Mouse (Mus musculus): Measurements from ENCODE around the gene Pias3.
"Not testable (repeated sequence)": the region's sequence is repeated elsewhere in the genome, so short reads cannot be mapped to it uniquely, and the experiment has no call there.

The Pias3 gene

DNA sequence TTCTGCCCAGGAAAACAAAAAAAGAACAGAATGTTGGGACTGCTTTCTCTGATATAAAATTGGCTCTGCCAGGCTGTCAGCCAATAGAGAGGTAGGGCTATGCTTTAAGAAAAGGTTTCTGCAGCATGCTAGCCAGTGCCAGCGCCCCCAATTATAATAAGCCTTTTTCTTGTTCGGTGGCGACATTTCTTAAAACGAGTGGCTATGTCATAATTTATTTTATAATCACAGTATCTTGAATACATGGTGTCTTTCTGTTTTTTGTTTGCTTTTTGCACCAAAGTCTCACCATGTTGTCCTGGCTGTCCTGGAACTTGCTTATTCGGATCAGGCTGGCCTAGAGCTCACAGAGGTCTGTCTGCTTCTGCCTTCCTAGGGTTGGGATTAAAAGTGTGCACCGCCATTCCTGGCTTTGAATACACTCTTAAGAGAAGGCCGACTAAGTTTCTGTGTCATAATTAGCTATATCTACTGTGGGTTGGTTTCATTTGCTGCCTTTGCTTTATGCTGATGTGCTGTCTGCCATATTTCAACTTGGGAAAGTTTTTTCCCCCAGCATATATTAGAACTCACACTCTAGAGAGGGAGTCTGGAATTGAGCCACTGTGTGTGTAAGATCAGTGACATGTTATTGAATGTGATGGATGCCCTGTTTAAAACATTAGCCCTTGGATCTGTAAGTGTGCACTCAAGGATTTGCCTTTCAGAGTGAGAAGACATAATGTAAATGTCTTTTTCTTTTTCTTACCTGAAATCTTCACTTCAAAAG is 32.6 kb downstream of the Pias3 start:
- in situ Hi-C loops (cut with MboI, MseI), result no loop called here

DNA sequence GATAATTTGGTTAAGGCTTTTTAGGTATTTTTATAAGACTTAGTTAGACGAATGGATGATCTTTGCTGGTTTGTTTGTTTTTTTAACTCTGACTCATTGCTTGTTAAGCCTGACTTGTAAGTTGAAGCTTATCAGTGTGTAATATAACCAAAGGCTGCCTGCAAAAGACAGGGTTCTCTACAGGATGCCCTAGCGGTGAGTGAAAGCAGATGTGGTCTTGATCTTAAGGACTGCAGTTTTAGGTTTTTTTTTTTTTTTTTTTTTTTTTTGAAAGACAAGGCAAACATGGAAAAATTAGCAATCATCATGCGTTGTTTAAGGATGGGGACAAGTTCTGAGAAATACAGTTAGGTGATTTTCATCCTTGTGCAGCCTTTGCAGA is 33.2 kb downstream of the Pias3 start:
- in situ Hi-C loops (cut with MboI, MseI), result no loop called here

DNA sequence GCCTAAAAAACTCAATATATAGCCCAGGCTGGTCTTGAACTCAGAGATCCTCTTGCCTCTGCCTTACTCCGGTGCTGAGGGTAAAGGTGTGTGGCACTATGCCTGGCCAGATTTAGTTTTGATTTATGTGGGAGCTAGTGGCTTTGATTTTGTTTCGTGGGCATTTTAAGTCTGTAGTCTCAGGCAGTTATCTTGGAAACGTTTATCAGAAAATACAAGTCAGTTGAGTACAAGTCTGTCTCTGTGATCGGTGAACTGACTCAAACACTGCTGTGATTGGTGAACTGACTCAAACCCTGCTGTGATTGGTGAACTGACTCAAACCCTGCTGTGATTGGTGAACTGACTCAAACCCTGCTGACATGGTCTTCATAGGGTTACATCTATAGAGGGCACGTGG is 34.6 kb downstream of the Pias3 start:
- in situ Hi-C loops (cut with MboI, MseI), result no loop called here

DNA sequence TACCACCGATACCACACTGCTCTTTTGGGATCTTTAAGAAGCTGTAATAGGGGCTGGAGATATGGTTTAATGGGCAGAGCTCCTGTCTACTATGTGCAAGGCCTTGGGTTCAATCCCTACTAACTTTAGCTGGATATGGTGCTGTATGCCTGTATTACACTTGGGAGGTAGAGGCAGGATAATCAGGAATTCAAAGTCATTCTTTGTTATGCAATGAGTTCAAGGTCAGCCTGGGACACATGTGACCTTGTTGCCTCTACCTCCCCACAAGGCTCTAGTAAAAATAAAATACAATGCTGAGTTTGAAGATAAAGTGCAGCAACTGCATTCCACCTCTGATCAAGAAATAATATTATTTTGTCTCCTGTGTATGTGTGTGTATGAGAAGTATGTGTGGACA is 37.8 kb downstream of the Pias3 start:
- in situ Hi-C loops (cut with MboI, MseI), result no loop called here

DNA sequence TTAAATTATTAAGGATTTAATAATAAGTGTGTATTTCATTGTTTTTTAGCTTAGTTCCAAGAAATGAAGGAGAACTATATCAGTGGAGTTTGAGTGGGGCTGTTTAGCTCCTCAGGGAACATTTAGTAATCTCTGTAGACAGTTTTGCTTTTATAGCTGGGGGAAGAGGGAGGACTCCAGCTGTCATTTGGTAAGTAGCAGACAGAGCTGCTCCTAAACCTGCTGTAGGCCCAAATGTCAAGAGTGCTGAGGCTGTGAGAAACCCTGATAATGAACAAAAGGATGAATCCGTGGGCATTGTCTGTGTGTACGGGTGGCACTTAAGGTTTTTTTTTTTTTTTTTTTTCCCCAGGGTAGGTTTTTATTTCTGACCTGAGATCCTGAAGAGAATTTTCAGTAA is 39.0 kb downstream of the Pias3 start:
- in situ Hi-C loops (cut with MboI, MseI), result no loop called here

DNA sequence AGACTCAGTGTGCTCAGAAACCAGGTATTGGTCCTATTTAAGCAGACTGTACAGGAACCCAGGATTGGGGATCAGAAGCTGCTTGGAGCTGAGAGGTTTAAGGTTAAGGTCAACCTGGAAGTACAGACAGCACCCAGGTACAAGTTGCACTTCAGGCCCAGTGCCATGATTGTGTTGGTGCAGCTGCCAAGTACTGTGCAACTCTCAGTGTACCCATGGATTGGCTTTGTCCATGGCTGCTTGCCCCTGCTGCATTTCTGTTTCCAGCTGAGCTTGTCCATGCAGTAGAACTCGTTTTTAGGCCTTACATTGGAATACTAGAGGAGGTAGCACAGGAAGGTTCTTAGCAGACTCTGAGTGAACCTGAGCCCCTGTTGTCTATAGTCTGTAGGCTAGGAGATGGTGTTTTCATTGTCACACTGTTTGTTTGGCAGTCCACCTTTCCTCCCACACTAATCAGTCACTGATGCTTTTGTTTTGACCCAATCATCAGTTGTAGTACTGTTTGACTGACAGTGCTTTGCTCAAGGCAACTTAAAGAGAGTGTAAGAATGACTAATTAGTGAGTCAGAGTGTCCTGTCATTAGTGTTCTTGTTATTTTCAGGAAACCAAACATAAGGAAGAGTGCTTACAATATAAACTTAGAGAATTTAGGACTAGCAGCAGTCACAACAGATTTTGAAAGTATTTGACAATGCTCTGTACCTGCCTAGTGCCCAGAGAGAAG is 41.0 kb downstream of the Pias3 start:
- in situ Hi-C loops (cut with MboI, MseI), result no loop called here

DNA sequence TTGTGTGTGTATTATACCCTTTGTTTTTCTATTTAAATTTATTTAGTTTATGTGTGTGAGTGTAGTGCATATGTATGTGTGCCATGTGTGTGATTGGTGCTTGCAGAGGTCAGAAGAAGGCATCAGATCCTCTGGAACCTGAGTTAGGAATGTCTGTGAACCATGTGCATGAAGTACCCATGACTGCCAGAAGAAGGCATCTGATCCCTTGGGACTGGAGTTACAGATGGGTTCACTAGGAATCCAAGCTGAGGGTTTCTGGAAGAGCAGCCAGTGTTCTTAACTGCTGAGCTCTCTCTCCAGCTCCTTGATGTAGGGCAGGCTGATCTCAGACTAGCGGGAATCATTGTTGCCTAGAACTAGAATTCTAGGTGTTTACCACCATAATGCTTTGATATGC is 41.8 kb downstream of the Pias3 start:
- in situ Hi-C loops (cut with MboI, MseI), result no loop called here

DNA sequence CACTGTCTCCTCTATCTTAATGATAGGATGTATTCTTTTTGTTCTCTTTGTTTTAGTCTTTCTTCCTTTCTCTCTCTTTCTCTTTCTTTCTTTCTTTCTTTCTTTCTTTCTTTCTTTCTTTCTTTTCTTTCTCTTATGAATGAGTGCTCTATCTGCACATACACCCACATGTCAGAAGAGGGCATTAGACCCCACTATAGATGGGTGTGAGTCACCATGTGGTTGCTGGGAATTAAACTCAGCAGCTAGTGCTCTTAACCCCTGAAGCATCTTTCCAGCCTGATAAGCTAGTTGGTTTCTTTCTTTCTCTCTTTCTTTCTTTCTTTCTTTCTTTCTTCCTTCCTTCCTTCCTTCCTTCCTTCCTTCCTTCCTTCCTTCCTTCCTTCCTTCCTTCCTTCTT is 44.1 kb downstream of the Pias3 start:
- in situ Hi-C loops (cut with MboI, MseI), result not testable (repeated sequence)

DNA sequence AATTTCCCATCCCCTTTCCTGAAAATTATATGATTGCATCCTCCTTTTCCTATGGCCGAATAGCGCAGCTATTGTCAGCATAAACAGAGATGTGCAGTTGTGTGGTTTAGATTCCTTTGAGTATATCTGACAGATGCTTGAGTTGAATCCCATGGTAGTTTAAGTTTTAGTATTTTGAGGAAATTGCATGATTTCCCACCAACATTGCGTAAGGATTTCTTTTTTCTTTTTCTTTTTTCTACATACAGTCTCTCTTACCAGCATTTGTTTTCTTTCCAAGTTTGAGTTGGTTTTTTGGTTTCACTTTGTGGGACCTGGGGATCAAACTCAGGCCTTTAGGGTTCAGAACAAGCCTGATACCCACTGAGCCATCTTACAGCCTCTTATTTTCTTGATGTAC is 48.2 kb downstream of the Pias3 start:
- in situ Hi-C loops (cut with MboI, MseI), result no loop called here

DNA sequence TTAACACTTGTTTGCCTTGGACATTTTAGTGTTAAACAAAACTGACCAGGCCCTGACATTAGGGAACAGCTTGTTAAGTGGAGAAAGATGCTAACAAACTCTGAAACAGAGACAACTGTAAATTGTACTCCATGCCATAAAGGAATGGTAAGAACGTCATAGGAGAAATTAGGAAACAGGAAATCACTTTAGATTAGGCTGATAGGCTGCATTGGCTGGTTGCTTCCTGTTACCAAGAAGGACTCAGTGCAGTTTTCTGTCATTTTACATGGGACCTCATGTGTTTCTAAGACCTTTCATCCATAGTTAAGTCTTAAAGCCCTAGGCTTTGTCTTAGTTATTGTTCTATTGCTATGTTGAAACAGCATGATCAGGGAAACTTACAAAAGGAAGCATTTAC is 50.6 kb downstream of the Pias3 start:
- in situ Hi-C loops (cut with MboI, MseI), result no loop called here
